Mouse (Mus musculus) intestine, embryonic 16.5 days (tissue): ENCODE results near the gene Celsr1. TPM values are rescaled to one million over a fixed set of nuclear protein-coding genes. Genes with fewer than 3 reads are reported as not detected.

Source experiments
- ATAC-seq: fragments of 200-750 bp; cut with Nextera tagmentation; 2 replicates; pipeline ENCODE4 v1.8.0; 2017; ENCODE audit warnings: moderate TSS enrichment, moderate library complexity
- H3K27ac ChIP-seq: fragments of 300-500 bp; sonication (generic); 2 replicates; pipeline ENCODE4 v1.5.1; 2014; ENCODE audit warnings: mild to moderate bottlenecking, low read length
- H3K27me3 ChIP-seq: fragments of 300-500 bp; sonication (generic); replicated peaks from 2 replicates; pipeline ENCODE4 v1.6.1; 2014; ENCODE audit warnings: low read length, control low read depth, mixed read lengths; ENCODE audit not compliant: control insufficient read depth, insufficient read depth
- H3K36me3 ChIP-seq: fragments of 300-500 bp; sonication (generic); 2 replicates; pipeline ENCODE4 v1.6.1; 2014; ENCODE audit warnings: low read length, control low read depth; ENCODE audit not compliant: control insufficient read depth, insufficient read depth
- H3K4me1 ChIP-seq: fragments of 300-500 bp; sonication (generic); 2 replicates; pipeline ENCODE4 v1.6.1; 2014; ENCODE audit warnings: low read length, control low read depth, mixed read lengths; ENCODE audit not compliant: control insufficient read depth, insufficient read depth
- H3K4me2 ChIP-seq: fragments of 300-500 bp; sonication (generic); 2 replicates; pipeline ENCODE4 v1.6.1; 2014; ENCODE audit warnings: low read depth, low read length, control low read depth
- H3K4me3 ChIP-seq: fragments of 300-500 bp; sonication (generic); 2 replicates; pipeline ENCODE4 v1.5.1; 2014; ENCODE audit warnings: mild to moderate bottlenecking, low read length
- H3K9ac ChIP-seq: fragments of 300-500 bp; sonication (generic); 2 replicates; pipeline ENCODE4 v1.6.1; 2014; ENCODE audit warnings: low read depth, low read length
- H3K9me3 ChIP-seq: fragments of 300-500 bp; sonication (generic); 2 replicates; pipeline ENCODE4 v1.6.1; 2016; ENCODE audit warnings: low read length, control low read depth; ENCODE audit not compliant: control insufficient read depth
- WGBS: fragments of 180-500 bp; shearing (Covaris S2); extraction: QIAGEN DNeasy Blood & Tissue Kit; methylation state at CpG from one replicate; pipeline ENCODE4 v1.1.7; 2014; 5-methylcytosine and 5-hydroxymethylcytosine counted together
- polyA plus RNA-seq: library from polyadenylated mRNA; unstranded; fragments of >200 nt; fragmentation: Nextera tagmentation; extraction: Ambion mirVana; gene quantifications from 2 replicates; pipeline ENCODE4 v1.2.1, GENCODE M21; 2015

Gene Celsr1
- polyA plus RNA-seq, 1 experiment from 2014 or later = 0.51 TPM

- no peaks in the 10 kb centered on the region for H3K36me3 ChIP-seq
- no peaks in the 10 kb centered on the region for H3K9me3 ChIP-seq
- no peak overlapping the region for H3K9ac ChIP-seq
- H3K4me3 ChIP-seq = no peak overlapping the region
- H3K27me3 ChIP-seq = no peaks in the 10 kb centered on the region
- H3K4me2 ChIP-seq = no peak overlapping the region
- no peak for ATAC-seq
- no peak overlapping the region for H3K27ac ChIP-seq
- no peaks in the 10 kb centered on the region for H3K4me1 ChIP-seq
- WGBS = 84% methylated on average over 4 of the region's 4 CpGs
Measured at GRCm38 (mm10) chr15:86050170-86050743, 16.7 kb upstream of the Celsr1 start.

- Histone ChIP-seq H3K9ac (no peak overlapping the region), H3K9me3 (no peaks in the 10 kb centered on the region), H3K27me3 (no peaks in the 10 kb centered on the region), H3K4me3 (no peak overlapping the region), H3K4me2 (no peak overlapping the region), H3K36me3 (no peaks in the 10 kb centered on the region), H3K4me1 (no peaks in the 10 kb centered on the region), H3K27ac (no peak overlapping the region)
- no peak for ATAC-seq
- 85% methylated on average over 3 of the region's 3 CpGs for WGBS
Measured at GRCm38 (mm10) chr15:86049510-86049909, 15.9 kb upstream of the Celsr1 start.

DNA sequence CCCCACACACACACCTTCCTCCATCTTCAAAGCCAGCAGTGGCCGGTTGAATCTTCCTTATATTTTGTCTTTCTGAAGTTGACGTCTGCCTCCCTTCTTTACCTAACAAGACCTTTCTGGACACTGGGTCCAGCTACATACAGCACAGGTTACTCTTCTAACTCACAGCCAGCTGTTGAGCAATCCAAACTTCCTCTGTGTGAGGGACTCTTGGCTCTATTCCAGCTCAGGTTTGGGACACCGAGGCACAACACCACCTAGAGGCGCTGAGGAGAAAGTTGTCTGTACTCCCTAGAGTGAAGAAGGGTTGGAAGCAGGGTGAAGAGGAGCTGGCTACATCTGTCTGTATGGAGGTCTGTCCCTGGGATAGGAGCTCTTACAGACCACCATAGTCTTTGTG lies 8.8 kb upstream of the Celsr1 start:
- H3K27ac ChIP-seq = no peak overlapping the region
- no peak overlapping the region for H3K4me3 ChIP-seq
- ATAC-seq = peak; percentile 40; the same call in 1 of the 2 replicates
- H3K9me3 ChIP-seq = no peaks in the 10 kb centered on the region
- no peaks in the 10 kb centered on the region for H3K36me3 ChIP-seq
- peaks cover 17% of the 10 kb centered on the region; the same call in 1 of the 2 replicates for H3K27me3 ChIP-seq
- H3K4me1 ChIP-seq = no peaks in the 10 kb centered on the region
- no peak overlapping the region for H3K9ac ChIP-seq
- H3K4me2 ChIP-seq = no peak overlapping the region
- 32% methylated on average over 4 of the region's 4 CpGs for WGBS

DNA sequence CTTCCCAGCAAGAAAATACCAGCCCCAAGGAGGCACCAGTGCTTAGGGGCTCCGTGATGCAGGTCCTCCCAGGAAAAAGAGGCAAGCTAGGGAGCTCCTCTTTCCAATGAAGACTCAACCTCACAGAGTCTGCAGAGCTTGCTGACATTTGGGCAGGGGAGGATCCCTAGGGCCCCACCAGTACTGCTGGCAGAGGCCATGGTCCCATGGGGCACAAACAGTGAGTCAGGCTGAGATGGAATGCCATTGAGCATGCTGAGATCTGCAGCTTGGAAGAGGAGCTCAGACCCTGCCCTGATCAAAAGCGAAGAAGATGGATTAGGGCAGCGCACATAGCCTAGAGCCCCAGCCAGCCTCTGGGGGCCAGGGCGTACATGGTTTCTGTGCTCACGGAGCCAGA lies 7.8 kb upstream of the Celsr1 start:
- Histone ChIP-seq H3K27ac (no peak overlapping the region), H3K4me3 (no peak overlapping the region), H3K27me3 (peaks cover 17% of the 10 kb centered on the region; the same call in 1 of the 2 replicates), H3K36me3 (no peaks in the 10 kb centered on the region), H3K9me3 (no peaks in the 10 kb centered on the region), H3K9ac (no peak overlapping the region), H3K4me2 (no peak overlapping the region), H3K4me1 (no peaks in the 10 kb centered on the region)
- no peak for ATAC-seq
- 87% methylated on average over 5 of the region's 5 CpGs for WGBS

DNA sequence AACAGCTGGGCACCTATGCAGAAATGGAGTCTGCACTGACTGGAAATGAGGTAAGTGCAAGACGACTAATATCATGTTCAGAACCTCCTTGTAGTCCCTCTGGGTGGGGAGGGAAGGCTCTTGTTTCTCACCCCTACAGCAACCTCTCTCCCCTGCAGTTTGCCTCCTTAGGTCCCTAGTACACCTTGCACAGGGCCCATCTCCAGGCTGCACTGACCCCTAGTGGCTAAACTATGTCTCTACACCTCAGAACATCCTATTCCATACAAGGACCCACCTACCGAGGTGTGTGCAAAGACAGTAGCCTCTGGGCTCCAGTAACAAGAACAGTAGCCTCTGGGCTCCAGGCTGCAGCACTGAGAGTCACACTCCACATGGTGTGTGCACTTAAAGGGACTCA lies 5.2 kb upstream of the Celsr1 start:
- WGBS = 3% methylated on average over 2 of the region's 2 CpGs
- H3K9me3 ChIP-seq = no peaks in the 10 kb centered on the region

DNA sequence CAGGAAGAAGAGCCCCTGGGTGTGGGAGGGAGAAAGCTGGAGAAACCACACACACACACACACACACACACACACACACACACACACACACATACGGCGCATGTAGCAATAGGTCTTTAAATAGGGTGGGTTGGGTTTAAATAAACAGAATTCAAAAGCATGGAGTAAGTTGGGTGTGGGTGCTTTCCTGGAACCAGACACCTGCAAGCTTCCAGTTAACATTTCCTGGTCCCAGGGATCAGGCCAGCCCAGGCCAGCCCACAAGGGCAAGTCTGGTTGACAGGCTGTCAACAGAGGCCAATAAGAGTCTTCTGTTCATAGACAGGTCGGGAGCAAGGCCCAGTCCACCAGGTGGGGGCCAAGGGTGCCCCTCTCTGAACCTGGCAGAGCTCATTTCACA lies 2.3 kb upstream of the Celsr1 start:
- no peaks in the 10 kb centered on the region for H3K36me3 ChIP-seq
- H3K27ac ChIP-seq = no peak overlapping the region
- WGBS = 56% methylated on average over 3 of the region's 3 CpGs
- H3K4me3 ChIP-seq = no peak overlapping the region
- H3K4me1 ChIP-seq = peaks cover 22% of the 10 kb centered on the region
- H3K9ac ChIP-seq = no peak overlapping the region
- H3K9me3 ChIP-seq = peaks cover 7% of the 10 kb centered on the region; the same call in 1 of the 2 replicates
- ATAC-seq = peak; percentile 47
- no peak overlapping the region for H3K4me2 ChIP-seq
- H3K27me3 ChIP-seq = peaks cover 46% of the 10 kb centered on the region

More for the DNA sequence above, 5.2 kb upstream of the Celsr1 start:
- ATAC-seq = peak; percentile 29; the same call in 1 of the 2 replicates
- Histone ChIP-seq H3K4me1 (peaks cover 11% of the 10 kb centered on the region), H3K27me3 (peaks cover 25% of the 10 kb centered on the region), H3K4me3 (no peak overlapping the region), H3K9ac (no peak overlapping the region), H3K36me3 (no peaks in the 10 kb centered on the region), H3K27ac (no peak overlapping the region), H3K4me2 (no peak overlapping the region)

- Histone ChIP-seq H3K9ac (peak overlapping the region; percentile 63; the same call in 1 of the 2 replicates), H3K4me3 (peak overlapping the region; percentile 62), H3K27me3 (peaks cover 43% of the 10 kb centered on the region), H3K4me2 (peak overlapping the region; percentile 90), H3K9me3 (peaks cover 7% of the 10 kb centered on the region; the same call in 1 of the 2 replicates), H3K4me1 (peaks cover 22% of the 10 kb centered on the region), H3K36me3 (no peaks in the 10 kb centered on the region), H3K27ac (peak overlapping the region; percentile 5; the same call in 1 of the 2 replicates)
- 9% methylated on average over 12 of the region's 12 CpGs for WGBS
- no peak; the same call in 1 of the 2 replicates for ATAC-seq
Measured at GRCm38 (mm10) chr15:86034781-86035360, 1.3 kb upstream of the Celsr1 start.

- peaks cover 36% of the 10 kb centered on the region for H3K27me3 ChIP-seq
- WGBS = 0% methylated on average over 39 of the region's 44 CpGs
- peak overlapping the region; percentile 62 for H3K4me3 ChIP-seq
- peaks cover 22% of the 10 kb centered on the region for H3K4me1 ChIP-seq
- H3K4me2 ChIP-seq = peak overlapping the region; percentile 90
- H3K9me3 ChIP-seq = peaks cover 7% of the 10 kb centered on the region; the same call in 1 of the 2 replicates
- H3K27ac ChIP-seq = peak overlapping the region; percentile 5; the same call in 1 of the 2 replicates
- no peaks in the 10 kb centered on the region for H3K36me3 ChIP-seq
- ATAC-seq = peak; percentile 83
- peak overlapping the region; percentile 63 for H3K9ac ChIP-seq
Measured at GRCm38 (mm10) chr15:86034021-86034523, 495 bp upstream of the Celsr1 start.

DNA sequence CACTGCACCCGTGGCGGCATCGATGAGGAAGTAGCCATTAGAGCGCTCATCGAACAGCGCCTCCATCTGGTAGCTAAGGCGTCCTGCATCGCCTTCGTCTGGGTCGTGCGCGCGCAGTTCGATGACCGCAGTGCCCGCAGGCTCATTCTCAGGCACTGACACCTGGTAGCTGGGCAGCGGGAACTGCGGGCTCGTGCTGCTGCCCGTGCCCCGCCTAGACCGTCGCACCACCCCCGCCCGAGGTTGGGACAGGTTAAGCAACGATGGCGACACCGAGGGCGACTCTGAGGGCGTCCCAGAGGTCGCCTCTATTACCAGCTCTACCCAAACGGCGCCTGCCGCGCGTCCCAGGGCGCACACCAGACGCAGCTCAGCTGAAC lies 776 bp downstream of the Celsr1 start:
- no peak for ATAC-seq
- peaks cover 22% of the 10 kb centered on the region for H3K4me1 ChIP-seq
- no peak overlapping the region for H3K27ac ChIP-seq
- H3K27me3 ChIP-seq = peaks cover 34% of the 10 kb centered on the region
- H3K9ac ChIP-seq = peak overlapping the region; percentile 63; the same call in 1 of the 2 replicates
- peaks cover 7% of the 10 kb centered on the region; the same call in 1 of the 2 replicates for H3K9me3 ChIP-seq
- H3K4me2 ChIP-seq = peak overlapping the region; percentile 90
- H3K36me3 ChIP-seq = no peaks in the 10 kb centered on the region
- peak overlapping the region; percentile 62 for H3K4me3 ChIP-seq
- 1% methylated on average over 38 of the region's 38 CpGs for WGBS
